Mouse (Mus musculus): Measurements from ENCODE around the gene Wdr91. TPM values are rescaled to one million over a fixed set of nuclear protein-coding genes. Genes with fewer than 3 reads are reported as not detected.

Gene Wdr91
- total RNA-seq, 2 experiments from 2014 or later = 23.9 to 24.7 TPM

DNA sequence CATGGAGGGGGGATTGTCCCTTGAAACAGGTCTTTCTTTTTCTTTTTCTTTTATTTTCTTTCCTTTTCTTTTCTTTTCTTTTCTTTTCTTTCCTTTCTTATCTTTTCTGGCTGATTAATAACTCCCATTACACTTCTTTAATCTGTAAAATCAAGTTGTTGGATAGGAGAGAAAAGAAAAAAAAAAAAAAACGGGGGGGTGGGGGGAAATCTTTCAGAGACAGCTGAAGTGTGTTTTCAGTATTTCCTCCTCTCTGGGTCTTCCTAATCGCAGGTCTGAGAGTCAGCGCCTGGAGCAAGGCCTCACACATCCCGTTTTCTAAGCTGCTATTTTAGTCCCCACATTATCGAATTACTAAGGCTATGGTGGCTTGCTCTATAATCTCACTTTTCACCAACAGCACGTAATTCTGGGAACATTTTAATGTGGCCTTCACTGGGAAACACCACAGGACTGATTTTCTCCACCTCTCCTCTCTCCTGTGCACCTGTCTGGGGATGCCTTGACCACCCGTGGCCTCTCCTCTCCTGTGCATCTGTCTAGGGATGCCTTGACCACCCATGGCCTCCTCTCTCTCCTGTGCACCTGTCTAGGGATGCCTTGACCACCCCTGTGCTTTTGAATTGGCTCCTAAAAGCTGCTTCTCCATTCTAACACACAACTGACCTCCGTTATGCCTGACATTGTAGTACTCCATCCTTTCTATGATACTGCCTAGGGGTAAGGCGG is 46.7 kb downstream of the Wdr91 start:
- DNase-seq (ENCODE audit: low spot score in 2 of 2) = no peak

DNA sequence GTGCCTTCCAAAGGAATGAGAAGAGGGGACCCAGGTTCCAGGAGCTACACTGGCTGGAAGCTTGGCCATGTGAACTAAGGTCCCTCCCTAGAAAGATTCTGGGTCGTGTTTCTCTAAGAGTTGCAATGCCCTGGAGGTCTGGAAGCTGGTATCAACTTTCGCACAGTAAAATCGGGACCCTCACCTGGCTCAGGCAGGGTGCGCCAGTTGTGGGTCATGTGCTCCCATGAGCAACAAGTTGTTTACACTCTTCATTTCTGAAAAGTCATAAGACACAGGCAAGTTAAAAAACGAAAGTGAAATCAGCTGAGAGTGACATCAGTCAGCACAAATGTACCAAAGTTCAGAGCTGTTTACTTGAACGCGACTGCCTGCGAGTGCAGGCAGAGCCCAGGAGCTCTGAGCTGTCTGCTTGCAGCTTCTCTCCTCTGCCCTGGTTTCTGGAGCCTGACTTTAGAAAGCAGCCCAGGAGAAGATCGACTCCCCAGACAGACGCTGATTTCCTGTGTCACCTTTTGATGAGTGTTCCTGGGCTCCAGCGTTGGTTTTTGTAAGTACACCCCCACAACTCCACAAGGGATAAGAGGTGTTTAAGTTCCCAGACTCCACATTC is 47.8 kb downstream of the Wdr91 start, which contains the start of gene Tmem140:
Gene Tmem140 (plus strand): TSS at position 356 of the 613 bp plus-strand sequence.
- DNase-seq (ENCODE audit: low spot score in 2 of 2) = no peak

DNA sequence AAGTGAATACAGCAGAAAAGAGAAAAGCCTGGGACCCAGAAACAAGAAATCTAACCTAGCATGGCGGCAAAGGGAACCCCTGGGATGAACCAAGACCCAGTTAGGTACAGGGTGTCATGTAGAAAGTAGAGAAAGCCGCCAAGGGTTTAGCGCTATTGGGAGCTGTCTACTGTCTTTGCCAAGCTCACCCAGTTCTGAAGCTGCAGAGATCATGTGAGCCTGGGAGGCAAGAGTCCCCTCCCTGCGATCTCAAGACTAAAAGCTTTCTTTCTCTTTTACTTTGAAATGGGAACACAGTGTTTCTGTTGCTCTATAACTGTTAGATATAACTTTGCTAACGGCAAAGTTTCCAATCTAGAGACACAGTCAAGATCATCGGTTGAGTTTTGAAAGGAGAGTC is 48.3 kb downstream of the Wdr91 start:
- no peak for DNase-seq (ENCODE audit: low spot score in 2 of 2)

DNA sequence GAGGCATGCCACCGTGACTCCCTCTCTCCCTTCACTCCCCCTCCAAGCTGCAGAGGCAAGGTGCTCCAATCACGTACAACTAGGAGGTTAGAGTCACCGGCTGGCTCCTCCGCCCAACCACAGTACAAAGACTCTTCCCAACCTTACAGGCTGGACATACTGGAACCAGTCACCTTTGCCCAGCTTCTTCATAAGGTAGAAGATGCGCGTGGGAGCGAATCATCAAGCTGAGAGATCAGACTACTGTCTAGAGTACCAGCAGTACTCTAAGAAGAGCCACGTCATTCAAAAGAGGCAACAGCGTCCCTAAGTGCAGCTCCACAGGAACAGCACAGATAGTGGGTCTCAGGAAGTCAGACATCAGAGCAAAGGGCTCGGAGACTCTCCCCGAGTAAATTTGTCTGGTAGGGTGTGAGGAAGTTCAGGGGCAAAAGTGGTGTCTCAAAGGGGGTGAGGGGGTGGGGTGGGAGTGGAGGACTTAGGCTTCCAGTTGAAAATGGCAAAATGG is 49.1 kb downstream of the Wdr91 start:
- no peak for DNase-seq (ENCODE audit: low spot score in 2 of 2)

DNA sequence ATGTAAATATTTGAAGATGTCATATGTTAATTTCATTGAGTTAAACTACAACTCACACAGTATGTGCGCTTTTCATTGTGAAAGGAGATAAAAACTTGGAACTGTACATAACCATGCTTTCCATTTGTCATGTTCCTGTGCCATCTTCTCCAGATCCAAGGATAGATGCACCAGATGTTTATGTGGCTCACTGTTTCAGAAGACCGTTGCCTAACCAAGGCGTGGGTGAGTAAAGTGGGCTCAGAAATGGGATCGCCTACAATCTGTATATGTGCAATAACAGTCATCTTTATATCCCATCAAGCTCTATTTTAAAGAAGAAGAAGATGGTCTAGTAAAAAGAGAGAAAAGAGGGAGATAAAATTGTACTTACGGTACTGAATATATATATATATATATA is 78.3 kb downstream of the Wdr91 start:
- no peak for DNase-seq (ENCODE audit: low spot score in 2 of 2)

Other genes with a start within 250 kb of the Wdr91 start
- 10 to 100 TPM; 22.1 to 24.7 TPM for gene Agbl3, start 130.4 kb downstream of the Wdr91 start, total RNA-seq (2021)
- 10 to 100 TPM; 15.4 to 16.8 TPM for gene Tmem140, start 47.7 kb downstream of the Wdr91 start, total RNA-seq (2021)
- gene Cyren, start 32.8 kb downstream of the Wdr91 start, total RNA-seq (2021) = 1 to 10 TPM; 8.8 to 9.8 TPM
- not detected for gene Stra8, start 9.3 kb upstream of the Wdr91 start, total RNA-seq (2021)
- under 1 TPM; 0.48 to 0.92 TPM for gene Slc23a4, start 77.5 kb upstream of the Wdr91 start, total RNA-seq (2021)
- 10 to 100 TPM; 25.0 to 26.0 TPM for gene Cnot4, start 222.8 kb upstream of the Wdr91 start, total RNA-seq (2021)